Mouse (Mus musculus) kidney, embryonic 16.5 days (tissue): ENCODE results near the gene Cttn. TPM values are rescaled to one million over a fixed set of nuclear protein-coding genes. Genes with fewer than 3 reads are reported as not detected.
A peak's percentile ranks its signal among the peaks of the same experiment; 100 is the strongest.

ENCODE experiments used
- ATAC-seq: fragments of 200-750 bp; cut with Nextera tagmentation; 2 replicates; pipeline ENCODE4 v1.8.0; 2017; ENCODE audit warnings: moderate TSS enrichment; ENCODE audit not compliant: low FRiP score, low TSS enrichment
- H3K27ac ChIP-seq: fragments of 300-500 bp; sonication (generic); 2 replicates; pipeline ENCODE4 v1.5.1; 2014; ENCODE audit warnings: low read length
- H3K27me3 ChIP-seq: fragments of 300-500 bp; sonication (generic); 2 replicates; pipeline ENCODE4 v1.6.1; 2014; ENCODE audit warnings: low read length, control low read depth, mixed read lengths; ENCODE audit not compliant: insufficient read depth
- H3K36me3 ChIP-seq: fragments of 300-500 bp; sonication (generic); 2 replicates; pipeline ENCODE4 v1.6.1; 2014; ENCODE audit warnings: low read length, control low read depth, mixed read lengths; ENCODE audit not compliant: insufficient read depth
- H3K4me1 ChIP-seq: fragments of 300-500 bp; sonication (generic); 2 replicates; pipeline ENCODE4 v1.6.1; 2014; ENCODE audit warnings: low read length, control low read depth, mixed read lengths; ENCODE audit not compliant: insufficient read depth
- H3K4me2 ChIP-seq: fragments of 300-500 bp; sonication (generic); replicated peaks from 2 replicates; pipeline ENCODE4 v1.6.1; 2014; ENCODE audit warnings: low read depth, low read length
- H3K4me3 ChIP-seq: fragments of 300-500 bp; sonication (generic); 2 replicates; pipeline ENCODE4 v1.5.1; 2014; ENCODE audit warnings: mild to moderate bottlenecking, low read length
- H3K9ac ChIP-seq: fragments of 300-500 bp; sonication (generic); replicated peaks from 2 replicates; pipeline ENCODE4 v1.6.1; 2014; ENCODE audit warnings: low read length
- H3K9me3 ChIP-seq: fragments of 300-500 bp; sonication (generic); 2 replicates; pipeline ENCODE4 v1.6.1; 2016; ENCODE audit warnings: low read length, control low read depth
- WGBS: fragments of 180-500 bp; shearing (Covaris S2); extraction: QIAGEN DNeasy Blood & Tissue Kit; methylation state at CpG from one replicate; pipeline ENCODE4 v1.1.7; 2014; 5-methylcytosine and 5-hydroxymethylcytosine counted together
- polyA plus RNA-seq: library from polyadenylated mRNA; unstranded; fragments of >200 nt; fragmentation: Nextera tagmentation; extraction: Ambion mirVana; gene quantifications from 2 replicates; pipeline ENCODE4 v1.2.1, GENCODE M21; 2015

Cttn gene
- polyA plus RNA-seq: 199 and 200 TPM in 2 replicates

DNA sequence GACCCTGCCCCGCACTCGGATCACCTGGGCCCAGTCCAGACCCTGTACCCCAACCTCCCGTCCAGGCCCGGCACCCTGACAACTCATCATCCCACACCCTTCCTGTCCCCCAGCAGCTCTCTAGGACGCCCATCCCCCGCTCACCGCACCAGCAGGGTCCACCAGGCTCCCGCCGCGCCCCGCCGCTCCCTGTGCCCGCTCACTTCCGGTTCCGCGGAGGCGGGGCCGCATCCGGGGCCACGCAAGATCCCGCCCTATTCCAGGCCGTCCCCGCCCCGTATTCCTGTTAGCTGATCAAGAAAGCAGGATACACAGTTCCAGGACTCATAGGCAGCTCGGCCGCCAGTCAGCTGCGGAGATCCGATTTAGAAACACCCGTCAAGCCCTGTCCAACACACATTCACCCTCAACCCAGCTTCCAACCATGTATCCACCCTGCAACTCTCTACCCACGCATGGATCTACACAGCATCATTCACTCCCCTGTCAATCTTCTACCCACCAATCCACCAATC is at the start of gene Cttn:
Gene Cttn (minus strand): TSS at position 465 of the 515 bp plus-strand sequence.
- peak within 1 kb of the TSS; percentile 93 for H3K9ac ChIP-seq
- peak; percentile 93 for ATAC-seq
- peak within 1 kb of the TSS; percentile 85 for H3K4me3 ChIP-seq
- H3K4me1 ChIP-seq: peaks cover 18% of the 10 kb centered on the region
- H3K4me2 ChIP-seq: peak within 1 kb of the TSS; percentile 56
- under 1% methylated on average over 27 of the region's 30 CpGs for WGBS
- H3K36me3 ChIP-seq: peaks cover 2% of the 10 kb centered on the region; the same call in 1 of the 2 replicates
- H3K27ac ChIP-seq: peak within 1 kb of the TSS; percentile 65
- H3K27me3 ChIP-seq: no peaks in the 10 kb centered on the region
- no peaks in the 10 kb centered on the region for H3K9me3 ChIP-seq

GRCm38 (mm10) chr7:144519852-144520251 is 49.0 kb upstream of the Cttn start:
- no peak for ATAC-seq
- H3K4me3 ChIP-seq: no peak overlapping the region
- no peak overlapping the region for H3K4me2 ChIP-seq
- H3K4me1 ChIP-seq: peaks cover 3% of the 10 kb centered on the region; the same call in 1 of the 2 replicates
- no peak overlapping the region for H3K27ac ChIP-seq
- H3K27me3 ChIP-seq: no peaks in the 10 kb centered on the region
- H3K36me3 ChIP-seq: peaks cover 34% of the 10 kb centered on the region
- H3K9ac ChIP-seq: no peak overlapping the region
- no peaks in the 10 kb centered on the region for H3K9me3 ChIP-seq
- 95% methylated on average over 5 of the region's 5 CpGs for WGBS

DNA sequence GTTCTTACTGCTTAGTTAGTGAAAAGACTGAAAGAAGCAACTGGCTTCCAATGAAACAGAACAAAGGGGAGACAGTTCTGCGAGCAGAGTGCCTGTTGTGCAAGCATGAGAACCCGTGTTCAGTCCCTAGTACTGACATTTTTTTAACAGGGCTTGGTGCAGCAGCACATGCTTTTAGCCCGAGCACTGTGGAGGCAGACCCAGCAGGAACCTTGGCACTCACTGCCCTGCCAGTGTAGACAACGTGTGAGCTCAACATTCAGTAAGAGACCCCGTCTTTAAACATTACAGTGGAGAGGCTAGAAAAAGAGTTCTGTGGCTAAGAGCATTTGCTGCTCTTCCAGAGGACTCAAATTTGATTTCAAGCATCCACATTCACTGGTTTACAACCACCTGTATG is 45.9 kb upstream of the Cttn start:
- no peaks in the 10 kb centered on the region for H3K9me3 ChIP-seq
- H3K36me3 ChIP-seq: peaks cover 57% of the 10 kb centered on the region
- no peak overlapping the region for H3K4me2 ChIP-seq
- 91% methylated on average over 5 of the region's 5 CpGs for WGBS
- no peaks in the 10 kb centered on the region for H3K27me3 ChIP-seq
- H3K4me3 ChIP-seq: no peak overlapping the region
- H3K9ac ChIP-seq: no peak overlapping the region
- no peak overlapping the region for H3K27ac ChIP-seq
- no peak for ATAC-seq
- no peaks in the 10 kb centered on the region for H3K4me1 ChIP-seq

DNA sequence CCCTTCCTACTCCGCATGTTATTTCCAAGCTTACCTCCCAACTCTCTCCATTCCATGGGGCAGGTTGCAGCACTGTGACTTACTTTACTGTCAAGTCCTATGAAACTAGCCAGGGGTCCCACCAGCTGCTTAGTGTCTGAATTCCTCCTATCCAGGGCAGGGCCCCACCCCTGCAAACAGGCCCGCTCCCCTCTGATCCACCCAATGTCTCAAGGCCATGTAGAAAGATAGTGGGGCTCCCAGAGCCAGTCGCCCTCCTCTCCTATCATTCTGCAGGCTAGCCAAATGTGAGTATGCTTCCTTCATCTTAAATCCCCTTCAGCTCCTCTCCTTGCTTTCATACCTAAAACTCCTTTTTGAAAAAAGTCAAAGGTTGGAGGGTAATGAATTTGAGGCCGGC is 38.3 kb upstream of the Cttn start:
- 98% methylated on average over 4 of the region's 4 CpGs for WGBS
- no peak overlapping the region for H3K4me2 ChIP-seq
- no peaks in the 10 kb centered on the region for H3K9me3 ChIP-seq
- no peaks in the 10 kb centered on the region for H3K27me3 ChIP-seq
- ATAC-seq: no peak
- H3K9ac ChIP-seq: no peak overlapping the region
- H3K27ac ChIP-seq: no peak overlapping the region
- no peak overlapping the region for H3K4me3 ChIP-seq
- peaks cover 89% of the 10 kb centered on the region for H3K36me3 ChIP-seq
- H3K4me1 ChIP-seq: no peaks in the 10 kb centered on the region

- no peaks in the 10 kb centered on the region for H3K27me3 ChIP-seq
- 100% methylated on average over 1 of the region's 1 CpGs for WGBS
- H3K36me3 ChIP-seq: peaks cover 92% of the 10 kb centered on the region
- no peak for ATAC-seq
- H3K4me3 ChIP-seq: no peak overlapping the region
- no peak overlapping the region for H3K4me2 ChIP-seq
- no peaks in the 10 kb centered on the region for H3K9me3 ChIP-seq
- H3K4me1 ChIP-seq: no peaks in the 10 kb centered on the region
- no peak overlapping the region for H3K9ac ChIP-seq
- no peak overlapping the region for H3K27ac ChIP-seq
These were observed 36.0 kb upstream of the Cttn start for GRCm38 (mm10) chr7:144506807-144507206.

GRCm38 (mm10) chr7:144503959-144504358 is 33.1 kb upstream of the Cttn start:
- H3K27me3 ChIP-seq: no peaks in the 10 kb centered on the region
- no peak overlapping the region for H3K4me2 ChIP-seq
- H3K36me3 ChIP-seq: peaks cover 81% of the 10 kb centered on the region
- no peak for ATAC-seq
- no peak overlapping the region for H3K4me3 ChIP-seq
- WGBS: 87% methylated on average over 4 of the region's 4 CpGs
- no peaks in the 10 kb centered on the region for H3K9me3 ChIP-seq
- H3K9ac ChIP-seq: no peak overlapping the region
- no peaks in the 10 kb centered on the region for H3K4me1 ChIP-seq
- no peak overlapping the region for H3K27ac ChIP-seq

DNA sequence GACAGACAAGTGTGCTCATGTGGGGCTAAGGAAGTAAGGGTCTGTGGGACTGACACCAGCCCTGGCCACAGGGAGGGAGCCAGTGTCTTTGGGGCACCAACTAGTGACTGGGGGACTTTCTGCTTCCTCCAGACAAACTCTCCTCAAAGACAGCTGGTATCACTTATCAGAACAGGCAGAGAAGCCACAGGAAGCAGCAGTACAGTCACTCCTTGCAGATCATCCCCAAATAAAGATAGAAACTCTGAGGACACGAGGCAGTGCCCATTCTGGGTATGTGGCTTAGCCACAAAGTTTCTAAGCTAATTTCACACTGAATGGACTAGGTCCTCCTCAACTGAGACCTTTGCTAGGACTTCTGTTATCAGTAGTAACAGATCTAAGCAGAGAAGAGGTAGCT is 22.1 kb upstream of the Cttn start:
- Histone ChIP-seq H3K36me3 (peaks cover 59% of the 10 kb centered on the region), H3K4me1 (no peaks in the 10 kb centered on the region), H3K27ac (no peak overlapping the region), H3K4me3 (no peak overlapping the region), H3K9me3 (no peaks in the 10 kb centered on the region), H3K9ac (no peak overlapping the region), H3K4me2 (no peak overlapping the region), H3K27me3 (no peaks in the 10 kb centered on the region)
- WGBS: 85% methylated on average over 1 of the region's 1 CpGs
- ATAC-seq: no peak

DNA sequence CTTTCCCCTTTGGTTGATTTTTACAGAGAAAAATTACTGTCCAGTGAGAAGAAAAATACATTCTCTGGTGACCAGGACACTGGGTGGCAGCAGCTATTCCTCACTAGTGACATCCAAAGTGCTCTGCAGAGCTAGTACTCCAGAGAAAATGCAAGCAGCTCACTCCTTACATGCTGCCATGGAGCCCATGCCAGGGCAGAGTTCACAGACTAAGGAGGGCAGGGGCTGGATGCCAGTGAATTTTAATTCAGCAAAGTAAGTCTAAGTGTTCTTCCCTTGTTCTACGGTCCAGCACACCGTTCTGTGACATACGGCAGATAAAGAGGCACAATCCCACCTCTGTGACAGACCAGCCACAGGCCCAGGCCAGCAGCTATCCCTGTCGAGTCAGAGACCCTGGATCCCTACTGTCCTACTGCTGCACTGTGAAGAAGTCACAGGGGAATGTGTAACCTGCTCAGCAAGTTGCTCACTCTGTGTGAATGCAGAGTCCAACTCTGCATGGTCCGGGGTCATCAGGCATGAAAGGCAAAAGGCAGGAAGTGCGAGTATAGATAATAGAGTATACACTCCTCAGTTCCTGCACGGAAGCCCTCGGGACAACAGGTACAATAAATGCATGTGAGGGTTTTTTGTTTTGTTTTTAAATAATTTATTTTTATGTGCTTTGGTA is 19.5 kb upstream of the Cttn start:
- no peak for ATAC-seq
- Histone ChIP-seq H3K4me2 (no peak overlapping the region), H3K9ac (no peak overlapping the region), H3K4me1 (no peaks in the 10 kb centered on the region), H3K27me3 (no peaks in the 10 kb centered on the region), H3K27ac (peak overlapping the region; percentile 1; the same call in 1 of the 2 replicates), H3K4me3 (no peak overlapping the region), H3K9me3 (no peaks in the 10 kb centered on the region), H3K36me3 (peaks cover 54% of the 10 kb centered on the region)
- WGBS: 82% methylated on average over 8 of the region's 8 CpGs

- peak overlapping the region; percentile 43; the same call in 1 of the 2 replicates for H3K27ac ChIP-seq
- no peaks in the 10 kb centered on the region for H3K9me3 ChIP-seq
- H3K27me3 ChIP-seq: no peaks in the 10 kb centered on the region
- H3K4me2 ChIP-seq: no peak overlapping the region
- H3K4me1 ChIP-seq: no peaks in the 10 kb centered on the region
- H3K4me3 ChIP-seq: no peak overlapping the region
- 78% methylated on average over 6 of the region's 6 CpGs for WGBS
- no peak for ATAC-seq
- peaks cover 63% of the 10 kb centered on the region for H3K36me3 ChIP-seq
- no peak overlapping the region for H3K9ac ChIP-seq
These were observed 18.4 kb upstream of the Cttn start for GRCm38 (mm10) chr7:144489067-144489774.

DNA sequence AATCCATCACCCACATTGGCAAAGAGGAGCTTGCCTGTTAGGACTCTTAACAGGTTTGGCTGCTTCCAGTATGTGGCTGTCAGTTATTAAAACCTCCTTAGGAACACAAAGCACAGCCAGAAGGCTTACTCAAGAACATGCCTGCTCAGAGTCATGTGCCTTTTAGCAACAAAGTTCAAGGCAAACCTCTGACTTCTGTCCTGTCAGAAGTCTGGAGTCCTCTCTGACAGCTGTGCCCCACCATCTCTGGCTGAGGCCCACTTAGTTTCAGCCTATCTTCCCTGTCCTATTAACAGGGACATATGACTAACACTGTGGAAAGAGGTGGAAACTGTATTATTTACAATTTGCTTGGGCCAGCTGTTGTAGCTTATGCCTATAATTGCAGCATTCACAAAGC is 9.5 kb upstream of the Cttn start:
- no peak for ATAC-seq
- no peak overlapping the region for H3K27ac ChIP-seq
- H3K4me2 ChIP-seq: no peak overlapping the region
- H3K4me3 ChIP-seq: no peak overlapping the region
- no peaks in the 10 kb centered on the region for H3K27me3 ChIP-seq
- no peaks in the 10 kb centered on the region for H3K9me3 ChIP-seq
- no peak overlapping the region for H3K9ac ChIP-seq
- H3K36me3 ChIP-seq: peaks cover 74% of the 10 kb centered on the region
- no peaks in the 10 kb centered on the region for H3K4me1 ChIP-seq
